Mouse (Mus musculus): ENCODE measurements around the gene B3gat3. TPM values are rescaled to one million over a fixed set of nuclear protein-coding genes. Genes with fewer than 3 reads are reported as not detected.
"Not testable (repeated sequence)": the region's sequence is repeated elsewhere in the genome, so short reads cannot be mapped to it uniquely, and the experiment has no call there.

The B3gat3 gene
- polyA plus RNA-seq (2014; fragmentation: Nextera tagmentation; extraction: Ambion mirVana): 34.5 and 37.8 TPM in 2 replicates

DNA sequence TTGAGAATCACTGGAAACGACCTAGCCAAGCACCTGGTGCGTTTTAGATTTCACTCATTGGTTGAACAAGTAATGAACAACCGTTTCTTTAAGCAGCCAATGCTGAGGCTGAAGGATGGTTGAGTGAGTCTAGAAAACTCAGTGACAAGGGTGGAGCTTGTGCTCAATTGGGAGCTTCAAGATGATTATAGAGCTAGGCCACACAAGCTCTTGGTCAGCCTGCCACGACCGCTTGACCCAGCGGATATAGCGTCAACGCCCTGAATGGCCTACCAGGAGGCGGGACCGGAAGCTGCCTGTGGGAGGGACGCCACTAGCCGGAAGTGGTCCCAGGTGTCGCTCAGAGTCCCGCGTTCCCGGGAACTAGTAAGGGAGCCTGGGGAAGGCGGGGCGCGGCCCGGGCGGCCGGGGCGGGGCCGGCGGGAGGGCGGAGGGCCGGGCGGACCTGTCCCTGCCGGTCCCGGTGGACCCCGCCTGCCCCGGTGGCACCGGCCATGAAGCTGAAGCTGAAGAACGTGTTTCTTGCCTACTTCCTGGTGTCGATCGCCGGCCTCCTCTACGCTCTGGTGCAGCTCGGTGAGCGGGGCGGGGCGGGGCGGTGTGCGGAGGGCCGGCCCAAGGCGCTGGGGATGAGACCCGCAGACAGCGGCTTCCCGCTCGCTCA lies at the start of gene B3gat3:
TSS of gene B3gat3 (plus strand) at position 302 of the 664 bp plus-strand sequence.
- Histone ChIP-seq H3K36me3 (ENCODE audit: insufficient read depth) (peaks cover 30% of the 10 kb centered on the region), H3K27ac (ENCODE audit: low read depth) (peak within 1 kb of the TSS; percentile 89), H3K4me2 (peak within 1 kb of the TSS; percentile 89), H3K9me3 (ENCODE audit: low read depth, low read length) (no peaks in the 10 kb centered on the region), H3K4me3 (ENCODE audit: low read depth, low read length) (peak within 1 kb of the TSS; percentile 83), H3K4me1 (ENCODE audit: insufficient read depth) (no peaks in the 10 kb centered on the region), H3K27me3 (ENCODE audit: insufficient read depth, low read length) (no peaks in the 10 kb centered on the region), H3K9ac (peak within 1 kb of the TSS; percentile 73)
- ATAC-seq (ENCODE audit: insufficient read depth): peak; percentile 97
- peak; percentile 97 for DNase-seq
- WGBS: 2% methylated on average over 49 of the region's 50 CpGs
- TF ChIP-seq CTCF (IDR thresholded peaks at IDR 0.05; ENCODE audit: low read depth): no peak

DNA sequence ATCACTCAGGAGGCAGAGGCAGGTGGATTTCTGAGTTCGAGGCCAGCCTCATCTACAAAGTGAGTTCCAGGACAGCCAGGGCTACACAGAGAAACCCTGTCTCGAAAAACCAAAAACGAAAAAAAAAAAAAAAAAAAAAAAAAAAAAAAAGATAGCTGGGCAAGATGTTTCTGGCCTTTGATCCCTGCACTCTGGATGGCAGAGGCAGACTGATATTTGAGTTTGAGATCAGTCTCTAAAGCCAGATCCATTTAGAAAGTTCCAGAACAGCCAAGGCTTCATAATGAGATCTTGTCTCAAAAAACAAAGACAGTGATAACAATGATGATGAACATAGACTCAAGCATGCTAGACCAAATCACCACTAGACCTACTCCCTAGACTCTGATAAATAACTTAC lies 49.8 kb upstream of the B3gat3 start:
- Histone ChIP-seq H3K36me3 (ENCODE audit: insufficient read depth) (peaks cover 21% of the 10 kb centered on the region), H3K4me3 (ENCODE audit: low read depth, low read length) (peak overlapping the region; percentile 98; the same call in 1 of the 2 replicates), H3K9ac (peak overlapping the region; percentile 94; the same call in 1 of the 2 replicates), H3K4me2 (peak overlapping the region; percentile 93)
- H3K9me3 ChIP-seq (ENCODE audit: low read depth, low read length); H3K27ac ChIP-seq (ENCODE audit: low read depth); H3K27me3 ChIP-seq (ENCODE audit: insufficient read depth, low read length); ATAC-seq (ENCODE audit: insufficient read depth); H3K4me1 ChIP-seq (ENCODE audit: insufficient read depth); DNase-seq: not testable (repeated sequence)
- 78% methylated on average over 3 of the region's 3 CpGs for WGBS

GRCm38 (mm10) chr19:8870838-8871237 lies 49.3 kb upstream of the B3gat3 start:
- ATAC-seq (ENCODE audit: insufficient read depth): peak; percentile 52; the same call in 1 of the 2 replicates
- 36% methylated on average over 9 of the region's 9 CpGs for WGBS

GRCm38 (mm10) chr19:8871267-8872186 lies 48.6 kb upstream of the B3gat3 start, which contains the start of gene Ubxn1:
Ubxn1 (plus strand) TSS chr19:8871496.
- no peaks in the 10 kb centered on the region for H3K27me3 ChIP-seq (ENCODE audit: insufficient read depth, low read length)
- TF ChIP-seq CTCF (IDR thresholded peaks at IDR 0.05; ENCODE audit: low read depth): no peak
- H3K4me1 ChIP-seq (ENCODE audit: insufficient read depth): peaks cover 6% of the 10 kb centered on the region; the same call in 1 of the 2 replicates
- peak within 1 kb of the TSS; percentile 93 for H3K4me2 ChIP-seq
- H3K4me3 ChIP-seq (ENCODE audit: low read depth, low read length): peak within 1 kb of the TSS; percentile 98
- H3K36me3 ChIP-seq (ENCODE audit: insufficient read depth): peaks cover 33% of the 10 kb centered on the region
- DNase-seq (peak; percentile 97), ATAC-seq (ENCODE audit: insufficient read depth) (peak; percentile 98)
- peak within 1 kb of the TSS; percentile 94 for H3K9ac ChIP-seq
- WGBS: 1% methylated on average over 56 of the region's 59 CpGs
- H3K27ac ChIP-seq (ENCODE audit: low read depth): peak within 1 kb of the TSS; percentile 76
- H3K9me3 ChIP-seq (ENCODE audit: low read depth, low read length): no peaks in the 10 kb centered on the region

More at GRCm38 (mm10) chr19:8870838-8871237, 49.3 kb upstream of the B3gat3 start:
- Histone ChIP-seq H3K4me1 (ENCODE audit: insufficient read depth) (peaks cover 6% of the 10 kb centered on the region; the same call in 1 of the 2 replicates), H3K9me3 (ENCODE audit: low read depth, low read length) (no peaks in the 10 kb centered on the region), H3K36me3 (ENCODE audit: insufficient read depth) (peaks cover 26% of the 10 kb centered on the region), H3K27me3 (ENCODE audit: insufficient read depth, low read length) (no peaks in the 10 kb centered on the region), H3K27ac (ENCODE audit: low read depth) (peak overlapping the region; percentile 63; the same call in 1 of the 2 replicates), H3K9ac (peak overlapping the region; percentile 94), H3K4me2 (peak overlapping the region; percentile 93), H3K4me3 (ENCODE audit: low read depth, low read length) (peak overlapping the region; percentile 98)
- TF ChIP-seq CTCF (IDR thresholded peaks at IDR 0.05; ENCODE audit: low read depth): no peak
- DNase-seq: peak; percentile 30

- Histone ChIP-seq H3K4me3 (ENCODE audit: low read depth, low read length) (peak overlapping the region; percentile 98), H3K9me3 (ENCODE audit: low read depth, low read length) (no peaks in the 10 kb centered on the region), H3K9ac (peak overlapping the region; percentile 94), H3K4me1 (ENCODE audit: insufficient read depth) (peaks cover 6% of the 10 kb centered on the region; the same call in 1 of the 2 replicates), H3K27ac (ENCODE audit: low read depth) (peak overlapping the region; percentile 76), H3K4me2 (peak overlapping the region; percentile 93), H3K27me3 (ENCODE audit: insufficient read depth, low read length) (no peaks in the 10 kb centered on the region), H3K36me3 (ENCODE audit: insufficient read depth) (peaks cover 37% of the 10 kb centered on the region)
- no peak for TF ChIP-seq CTCF (IDR thresholded peaks at IDR 0.05; ENCODE audit: low read depth)
- 66% methylated on average over 10 of the region's 10 CpGs for WGBS
- DNase-seq: no peak
- no peak for ATAC-seq (ENCODE audit: insufficient read depth)
These were observed 47.8 kb upstream of the B3gat3 start for GRCm38 (mm10) chr19:8872266-8872840.

GRCm38 (mm10) chr19:8875031-8875430 lies 45.1 kb upstream of the B3gat3 start:
- DNase-seq: no peak
- no peak overlapping the region for H3K27ac ChIP-seq (ENCODE audit: low read depth)
- no peaks in the 10 kb centered on the region for H3K27me3 ChIP-seq (ENCODE audit: insufficient read depth, low read length)
- H3K9ac ChIP-seq: no peak overlapping the region
- H3K4me1 ChIP-seq (ENCODE audit: insufficient read depth): peaks cover 6% of the 10 kb centered on the region; the same call in 1 of the 2 replicates
- H3K36me3 ChIP-seq (ENCODE audit: insufficient read depth): peaks cover 37% of the 10 kb centered on the region
- 89% methylated on average over 7 of the region's 7 CpGs for whole genome bisulfite sequencing
- ATAC-seq (ENCODE audit: insufficient read depth): no peak
- H3K4me3 ChIP-seq (ENCODE audit: low read depth, low read length): no peak overlapping the region
- no peak for TF ChIP-seq CTCF (IDR thresholded peaks at IDR 0.05; ENCODE audit: low read depth)
- no peaks in the 10 kb centered on the region for H3K9me3 ChIP-seq (ENCODE audit: low read depth, low read length)
- no peak overlapping the region for H3K4me2 ChIP-seq
